Mouse (Mus musculus): Measurements from ENCODE around the gene Ube2u. TPM values are rescaled to one million over a fixed set of nuclear protein-coding genes. Genes with fewer than 3 reads are reported as not detected.

Ube2u gene
- polyA plus RNA-seq, 1 experiment from 2014 or later = 0.69 TPM

DNA sequence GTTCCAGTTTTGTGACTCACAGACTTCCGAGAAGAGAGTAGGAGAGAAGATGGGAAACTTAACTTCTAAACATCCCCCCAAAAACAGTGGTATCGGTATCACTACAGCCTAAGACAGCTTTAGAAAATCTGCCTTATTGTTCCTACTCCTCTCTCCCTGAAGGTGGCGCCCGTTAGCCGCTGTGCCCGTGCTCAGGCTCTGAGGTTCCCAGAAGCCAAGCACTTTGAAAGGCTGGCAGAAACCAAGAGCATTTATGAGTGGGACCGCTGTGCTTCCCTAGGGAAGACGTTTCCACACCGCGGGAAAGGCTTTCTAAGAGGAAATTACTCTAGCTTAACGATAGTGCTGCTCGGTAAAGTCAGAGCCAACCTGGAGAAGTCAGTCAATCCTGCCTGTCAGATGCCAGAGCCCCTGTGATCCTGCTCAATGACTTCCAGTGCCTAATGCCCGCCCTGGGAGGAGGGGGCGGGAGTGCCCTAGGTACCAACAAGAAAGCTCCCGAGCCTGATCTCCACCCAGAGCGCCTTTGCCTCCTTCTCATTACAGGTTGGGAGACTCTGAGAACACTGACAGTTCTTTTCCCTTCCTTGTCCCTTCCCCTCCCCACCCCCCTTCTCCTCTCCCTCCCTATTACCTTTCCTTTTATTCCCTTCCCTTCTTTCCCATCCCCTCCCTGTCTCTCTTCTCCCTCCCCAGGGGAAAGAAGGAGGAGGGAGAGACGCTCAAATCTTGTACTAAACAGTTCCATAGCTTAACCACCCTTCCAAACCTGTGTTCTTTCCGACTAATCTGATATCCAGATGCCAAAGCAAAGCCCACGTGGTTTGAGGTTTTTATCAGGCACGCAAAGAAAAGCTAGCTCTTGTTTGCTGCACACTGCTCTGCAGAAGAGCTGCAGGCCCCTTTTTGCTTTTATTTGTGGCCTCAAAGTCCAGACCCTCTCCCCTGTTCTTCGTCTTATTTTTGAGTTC lies 109.9 kb downstream of the Ube2u start:
- H3K36me3 ChIP-seq (replicated peaks) = no peaks in the 10 kb centered on the region
- H3K27ac ChIP-seq = no peak overlapping the region
- peak overlapping the region; percentile 72 for H3K4me2 ChIP-seq
- H3K9ac ChIP-seq = peak overlapping the region; percentile 52
- H3K4me3 ChIP-seq (replicated peaks) = peak overlapping the region; percentile 33
- peak; percentile 86 for ATAC-seq (ENCODE audit: low FRiP score)
- no peaks in the 10 kb centered on the region for H3K9me3 ChIP-seq
- peaks cover 5% of the 10 kb centered on the region; the same call in 1 of the 2 replicates for H3K27me3 ChIP-seq
- WGBS = 4% methylated on average over 21 of the region's 21 CpGs
- peaks cover 10% of the 10 kb centered on the region for H3K4me1 ChIP-seq

GRCm38 (mm10) chr4:100595771-100596170 lies 117.1 kb downstream of the Ube2u start:
- Histone ChIP-seq H3K9me3 (no peaks in the 10 kb centered on the region), H3K4me2 (no peak overlapping the region), H3K4me1 (peaks cover 12% of the 10 kb centered on the region), H3K36me3 (replicated peaks) (no peaks in the 10 kb centered on the region), H3K27me3 (no peaks in the 10 kb centered on the region; the same call in 1 of the 2 replicates), H3K4me3 (replicated peaks) (no peak overlapping the region), H3K27ac (no peak overlapping the region), H3K9ac (no peak overlapping the region)
- no peak for ATAC-seq (ENCODE audit: low FRiP score)
- 93% methylated on average over 4 of the region's 4 CpGs for WGBS

DNA sequence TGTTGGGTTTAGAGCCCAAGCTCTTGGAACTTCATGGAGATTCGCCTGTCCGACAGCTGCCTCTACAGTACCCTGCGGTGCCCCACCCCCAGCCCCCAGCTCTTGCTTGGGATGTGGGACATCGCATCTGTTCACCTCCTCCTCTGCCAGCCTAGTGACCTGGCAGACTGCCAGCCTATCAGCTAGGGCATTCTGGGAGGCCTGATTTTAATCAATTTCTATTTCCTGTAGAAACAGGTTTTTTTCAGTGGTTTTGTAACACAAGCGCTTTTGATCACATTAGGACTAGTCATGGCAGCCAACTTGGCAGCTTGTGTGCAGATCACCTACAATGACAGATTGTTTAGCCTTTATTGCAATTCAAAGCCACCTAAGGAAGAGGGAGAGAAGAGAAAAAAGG lies 118.0 kb downstream of the Ube2u start:
- Histone ChIP-seq H3K9ac (no peak overlapping the region), H3K4me1 (peaks cover 12% of the 10 kb centered on the region), H3K27me3 (no peaks in the 10 kb centered on the region), H3K27ac (no peak overlapping the region), H3K9me3 (no peaks in the 10 kb centered on the region), H3K36me3 (replicated peaks) (no peaks in the 10 kb centered on the region), H3K4me2 (no peak overlapping the region), H3K4me3 (replicated peaks) (no peak overlapping the region)
- ATAC-seq (ENCODE audit: low FRiP score) = peak; percentile 64; the same call in 1 of the 2 replicates
- 73% methylated on average over 5 of the region's 5 CpGs for WGBS

- no peaks in the 10 kb centered on the region for H3K9me3 ChIP-seq
- no peaks in the 10 kb centered on the region for H3K36me3 ChIP-seq (replicated peaks)
- ATAC-seq (ENCODE audit: low FRiP score) = no peak; the same call in 1 of the 2 replicates
- H3K4me2 ChIP-seq = no peak overlapping the region
- no peak overlapping the region for H3K27ac ChIP-seq
- H3K9ac ChIP-seq = no peak overlapping the region
- no peak overlapping the region for H3K4me3 ChIP-seq (replicated peaks)
- H3K4me1 ChIP-seq = peaks cover 12% of the 10 kb centered on the region
- 82% methylated on average over 4 of the region's 4 CpGs for WGBS
- H3K27me3 ChIP-seq = no peaks in the 10 kb centered on the region
Measured at GRCm38 (mm10) chr4:100597049-100597448, 118.4 kb downstream of the Ube2u start.
